Mouse (Mus musculus) heart, postnatal 36 days (tissue): ENCODE measurements around the gene Fam43b. TPM values are rescaled to one million over a fixed set of nuclear protein-coding genes. Genes with fewer than 3 reads are reported as not detected.

Experiments
- DNase-seq, 2 experiments: peaks; one replicate each; pipeline ENCODE4 v3.0.0; 2021 to 2022
- intact Hi-C: fragments of 180-260 bp; cut with DNase I; formaldehyde crosslinking; loops from one replicate; pipeline ENCODE4 v1.15.1; 2025
- total RNA-seq, 2 experiments: library from RNA; stranded (reverse); gene quantifications; 2 replicates each; pipeline ENCODE4 v1.2.3; 2021

Fam43b gene
- total RNA-seq, 2 experiments from 2014 or later, result not detected

- intact Hi-C loops, result no loop called here
- DNase-seq, result no peak
Measured at GRCm38 (mm10) chr4:138353438-138354171, 42.7 kb downstream of the Fam43b start.

- intact Hi-C loops, result no loop called here
- DNase-seq, result no peak
Measured at GRCm38 (mm10) chr4:138352692-138353091, 43.6 kb downstream of the Fam43b start.

GRCm38 (mm10) chr4:138351821-138352220 is 44.5 kb downstream of the Fam43b start:
- DNase-seq, result no peak
- intact Hi-C loops, result no loop called here

GRCm38 (mm10) chr4:138348716-138349115 is 47.6 kb downstream of the Fam43b start:
- intact Hi-C loops, result no loop called here
- DNase-seq, result no peak

- no peak for DNase-seq
- intact Hi-C loops, result no loop called here
Measured at GRCm38 (mm10) chr4:138347280-138347679, 49.0 kb downstream of the Fam43b start.

GRCm38 (mm10) chr4:138344891-138345545 is 51.3 kb downstream of the Fam43b start:
- intact Hi-C loops, result no loop called here
- DNase-seq, result peak; percentile 41 to 43

Other genes with a start within 250 kb of the Fam43b start
- 10 to 100 TPM; 77.5 to 87.7 TPM for gene Hp1bp3, start 180.2 kb downstream of the Fam43b start, total RNA-seq
- gene Sh2d5, start 146.1 kb downstream of the Fam43b start, total RNA-seq, result not detected
- gene Kif17, start 146.1 kb downstream of the Fam43b start, total RNA-seq, result under 1 TPM in 1 of 2 experiments, not detected in 1; 0.08 TPM
- gene Ddost, start 91.8 kb downstream of the Fam43b start, total RNA-seq, result 10 to 100 TPM; 63.7 to 64.2 TPM
- gene Pink1, start 70.2 kb downstream of the Fam43b start, total RNA-seq, result 100 to 1,000 TPM; 629 to 755 TPM
- gene Cda, start 28.5 kb downstream of the Fam43b start, total RNA-seq, result 1 to 10 TPM in 1 of 2 experiments, under 1 TPM in 1; 0.65 to 2.1 TPM
- 10 to 100 TPM; 75.2 to 79.0 TPM for gene Mul1, start 38.1 kb upstream of the Fam43b start, total RNA-seq
- gene Camk2n1, start 57.8 kb upstream of the Fam43b start, total RNA-seq, result 10 to 100 TPM in 1 of 2 experiments, 1 to 10 TPM in 1; 9.9 to 11.0 TPM
- not detected for gene Vwa5b1, start 239.4 kb upstream of the Fam43b start, total RNA-seq